Mouse (Mus musculus) thymus, postnatal 10 days (tissue): ENCODE measurements around the gene 4932438A13Rik.

ENCODE experiments used
- DNase-seq, 2 experiments: peaks; one replicate each; pipeline ENCODE4 v3.0.0; 2021; ENCODE audit warnings: low spot score in 2 of 2

Gene 4932438A13Rik

GRCm38 (mm10) chr3:36862721-36863275 lies at the start of gene 4932438A13Rik:
TSS of gene 4932438A13Rik (plus strand) at chr3:36863104.
- DNase-seq = peak; percentile 97 to 99

GRCm38 (mm10) chr3:36816633-36817032 lies 46.3 kb upstream of the 4932438A13Rik start:
- DNase-seq = no peak

GRCm38 (mm10) chr3:36819402-36819801 lies 43.5 kb upstream of the 4932438A13Rik start:
- DNase-seq = no peak

GRCm38 (mm10) chr3:36821037-36821436 lies 41.9 kb upstream of the 4932438A13Rik start:
- no peak for DNase-seq

- no peak for DNase-seq
These were observed 37.8 kb upstream of the 4932438A13Rik start for GRCm38 (mm10) chr3:36825098-36825497.

GRCm38 (mm10) chr3:36825554-36825953 lies 37.4 kb upstream of the 4932438A13Rik start:
- DNase-seq = no peak

GRCm38 (mm10) chr3:36827274-36828025 lies 35.5 kb upstream of the 4932438A13Rik start:
- DNase-seq = no peak

- DNase-seq = no peak
These were observed 32.7 kb upstream of the 4932438A13Rik start for GRCm38 (mm10) chr3:36830218-36830617.

GRCm38 (mm10) chr3:36834426-36834825 lies 28.5 kb upstream of the 4932438A13Rik start:
- no peak for DNase-seq

- DNase-seq = no peak
These were observed 28.1 kb upstream of the 4932438A13Rik start for GRCm38 (mm10) chr3:36834832-36835231.

- DNase-seq = no peak
These were observed 27.2 kb upstream of the 4932438A13Rik start for GRCm38 (mm10) chr3:36835525-36836203.

GRCm38 (mm10) chr3:36836833-36837232 lies 26.1 kb upstream of the 4932438A13Rik start:
- DNase-seq = no peak

GRCm38 (mm10) chr3:36840650-36841555 lies 22.0 kb upstream of the 4932438A13Rik start:
- DNase-seq = peak; percentile 64 to 71

GRCm38 (mm10) chr3:36853733-36854440 lies 9.0 kb upstream of the 4932438A13Rik start:
- peak; percentile 39 to 44 for DNase-seq

GRCm38 (mm10) chr3:36861411-36862410 lies 1.2 kb upstream of the 4932438A13Rik start:
- DNase-seq = no peak

GRCm38 (mm10) chr3:36863427-36863826 lies 523 bp downstream of the 4932438A13Rik start:
- no peak for DNase-seq

- DNase-seq = no peak
These were observed 977 bp downstream of the 4932438A13Rik start for GRCm38 (mm10) chr3:36863881-36864280.

GRCm38 (mm10) chr3:36864466-36864865 lies 1.6 kb downstream of the 4932438A13Rik start:
- no peak for DNase-seq

- no peak for DNase-seq
These were observed 42.5 kb downstream of the 4932438A13Rik start for GRCm38 (mm10) chr3:36905372-36905771.

GRCm38 (mm10) chr3:36917832-36918231 lies 54.9 kb downstream of the 4932438A13Rik start:
- DNase-seq = no peak
